Mouse (Mus musculus) neural tube, embryonic 15.5 days (tissue): ENCODE data around the gene Zfp804a. TPM values are rescaled to one million over a fixed set of nuclear protein-coding genes. Genes with fewer than 3 reads are reported as not detected.

Experiments
- ATAC-seq: fragments of 200-750 bp; cut with Nextera tagmentation; 2 replicates; pipeline ENCODE4 v1.8.0; 2017; ENCODE audit warnings: mild to moderate bottlenecking, moderate TSS enrichment, moderate library complexity; ENCODE audit not compliant: low FRiP score
- H3K27ac ChIP-seq: fragments of 300-500 bp; sonication (generic); replicated peaks from 2 replicates; pipeline ENCODE4 v1.5.1; 2015; ENCODE audit warnings: mild to moderate bottlenecking, inconsistent platforms
- H3K27me3 ChIP-seq: fragments of 300-500 bp; sonication (generic); replicated peaks from 2 replicates; pipeline ENCODE4 v1.6.1; 2015; ENCODE audit warnings: inconsistent platforms
- H3K36me3 ChIP-seq: fragments of 300-500 bp; sonication (generic); 2 replicates; pipeline ENCODE4 v1.6.1; 2015; ENCODE audit warnings: inconsistent platforms
- H3K4me1 ChIP-seq: fragments of 300-500 bp; sonication (generic); 2 replicates; pipeline ENCODE4 v1.6.1; 2015; ENCODE audit warnings: inconsistent platforms
- H3K4me2 ChIP-seq: fragments of 300-500 bp; sonication (generic); 2 replicates; pipeline ENCODE4 v1.6.1; 2015; ENCODE audit warnings: inconsistent platforms, mild to moderate bottlenecking, moderate library complexity
- H3K4me3 ChIP-seq: fragments of 300-500 bp; sonication (generic); replicated peaks from 2 replicates; pipeline ENCODE4 v1.5.1; 2015; ENCODE audit warnings: mild to moderate bottlenecking, inconsistent platforms
- H3K9ac ChIP-seq: fragments of 300-500 bp; sonication (generic); replicated peaks from 2 replicates; pipeline ENCODE4 v1.6.1; 2015; ENCODE audit warnings: mild to moderate bottlenecking, inconsistent platforms
- H3K9me3 ChIP-seq: fragments of 300-500 bp; sonication (generic); replicated peaks from 2 replicates; pipeline ENCODE4 v1.6.1; 2016; ENCODE audit warnings: inconsistent platforms
- WGBS: fragments of 180-500 bp; shearing (Covaris S2); methylation state at CpG from one replicate; pipeline ENCODE4 v1.1.7; 2015; ENCODE audit warnings: mixed read lengths; 5-methylcytosine and 5-hydroxymethylcytosine counted together
- polyA plus RNA-seq: library from polyadenylated mRNA; unstranded; fragments of >200 nt; fragmentation: Nextera tagmentation; extraction: Ambion mirVana; gene quantifications from 2 replicates; pipeline ENCODE4 v1.2.1, GENCODE M21; 2015

Gene Zfp804a
- polyA plus RNA-seq, 1 experiment from 2014 or later, result 12.3 TPM

- no peaks in the 10 kb centered on the region for H3K4me1 ChIP-seq
- H3K9me3 ChIP-seq, result no peaks in the 10 kb centered on the region
- no peak for ATAC-seq
- 85% methylated on average over 2 of the region's 2 CpGs for WGBS
- H3K9ac ChIP-seq, result no peak overlapping the region
- no peaks in the 10 kb centered on the region for H3K36me3 ChIP-seq
- no peak overlapping the region for H3K27ac ChIP-seq
- H3K4me3 ChIP-seq, result no peak overlapping the region
- H3K27me3 ChIP-seq, result no peaks in the 10 kb centered on the region
- H3K4me2 ChIP-seq, result no peak overlapping the region
Measured at GRCm38 (mm10) chr2:82113650-82114049, 60.6 kb downstream of the Zfp804a start.

- WGBS, result 33% methylated on average over 2 of the region's 2 CpGs
- Histone ChIP-seq H3K4me2 (no peak overlapping the region), H3K27me3 (no peaks in the 10 kb centered on the region), H3K36me3 (no peaks in the 10 kb centered on the region), H3K9ac (no peak overlapping the region), H3K9me3 (no peaks in the 10 kb centered on the region), H3K4me3 (no peak overlapping the region), H3K4me1 (no peaks in the 10 kb centered on the region), H3K27ac (no peak overlapping the region)
- no peak for ATAC-seq
Measured at GRCm38 (mm10) chr2:82119577-82119976, 66.6 kb downstream of the Zfp804a start.

GRCm38 (mm10) chr2:82178693-82179092 lies 125.7 kb downstream of the Zfp804a start:
- Histone ChIP-seq H3K9me3 (no peaks in the 10 kb centered on the region), H3K36me3 (no peaks in the 10 kb centered on the region), H3K4me2 (no peak overlapping the region), H3K4me3 (no peak overlapping the region), H3K27ac (no peak overlapping the region), H3K4me1 (no peaks in the 10 kb centered on the region), H3K9ac (no peak overlapping the region), H3K27me3 (no peaks in the 10 kb centered on the region)
- no peak for ATAC-seq
- 93% methylated on average over 2 of the region's 2 CpGs for WGBS

- Histone ChIP-seq H3K9me3 (no peaks in the 10 kb centered on the region), H3K4me2 (no peak overlapping the region), H3K27ac (no peak overlapping the region), H3K4me1 (no peaks in the 10 kb centered on the region), H3K36me3 (no peaks in the 10 kb centered on the region), H3K27me3 (no peaks in the 10 kb centered on the region), H3K9ac (no peak overlapping the region), H3K4me3 (no peak overlapping the region)
- no peak for ATAC-seq
- WGBS, result 98% methylated on average over 1 of the region's 1 CpGs
Measured at GRCm38 (mm10) chr2:82181010-82181409, 128.0 kb downstream of the Zfp804a start.

GRCm38 (mm10) chr2:82199901-82200300 lies 146.9 kb downstream of the Zfp804a start:
- no peaks in the 10 kb centered on the region; the same call in 1 of the 2 replicates for H3K36me3 ChIP-seq
- H3K9ac ChIP-seq, result no peak overlapping the region
- no peak overlapping the region for H3K4me2 ChIP-seq
- H3K4me1 ChIP-seq, result no peaks in the 10 kb centered on the region
- no peak overlapping the region for H3K27ac ChIP-seq
- WGBS, result 88% methylated on average over 5 of the region's 5 CpGs
- no peak for ATAC-seq
- H3K9me3 ChIP-seq, result no peaks in the 10 kb centered on the region
- no peaks in the 10 kb centered on the region for H3K27me3 ChIP-seq
- no peak overlapping the region for H3K4me3 ChIP-seq

- Histone ChIP-seq H3K27ac (no peak overlapping the region), H3K4me3 (no peak overlapping the region), H3K4me1 (no peaks in the 10 kb centered on the region), H3K36me3 (no peaks in the 10 kb centered on the region; the same call in 1 of the 2 replicates), H3K9me3 (no peaks in the 10 kb centered on the region), H3K4me2 (no peak overlapping the region), H3K27me3 (no peaks in the 10 kb centered on the region), H3K9ac (no peak overlapping the region)
- no peak for ATAC-seq
- WGBS, result 71% methylated on average over 5 of the region's 5 CpGs
Measured at GRCm38 (mm10) chr2:82200616-82201015, 147.6 kb downstream of the Zfp804a start.

GRCm38 (mm10) chr2:82210605-82211004 lies 157.6 kb downstream of the Zfp804a start:
- no peaks in the 10 kb centered on the region for H3K27me3 ChIP-seq
- H3K4me2 ChIP-seq, result no peak overlapping the region
- H3K27ac ChIP-seq, result no peak overlapping the region
- 87% methylated on average over 1 of the region's 1 CpGs for WGBS
- H3K9me3 ChIP-seq, result no peaks in the 10 kb centered on the region
- no peaks in the 10 kb centered on the region for H3K4me1 ChIP-seq
- H3K36me3 ChIP-seq, result no peaks in the 10 kb centered on the region
- no peak overlapping the region for H3K9ac ChIP-seq
- no peak overlapping the region for H3K4me3 ChIP-seq
- ATAC-seq, result no peak

GRCm38 (mm10) chr2:82211972-82212371 lies 158.9 kb downstream of the Zfp804a start:
- Histone ChIP-seq H3K4me2 (no peak overlapping the region), H3K27ac (no peak overlapping the region), H3K4me1 (no peaks in the 10 kb centered on the region), H3K9me3 (no peaks in the 10 kb centered on the region), H3K9ac (no peak overlapping the region), H3K4me3 (no peak overlapping the region), H3K36me3 (no peaks in the 10 kb centered on the region), H3K27me3 (no peaks in the 10 kb centered on the region)
- ATAC-seq, result no peak
- 69% methylated on average over 1 of the region's 1 CpGs for WGBS

GRCm38 (mm10) chr2:82217873-82218272 lies 164.9 kb downstream of the Zfp804a start:
- ATAC-seq, result no peak
- H3K4me3 ChIP-seq, result no peak overlapping the region
- H3K4me1 ChIP-seq, result no peaks in the 10 kb centered on the region
- no peak overlapping the region for H3K9ac ChIP-seq
- H3K27me3 ChIP-seq, result no peaks in the 10 kb centered on the region
- 77% methylated on average over 2 of the region's 2 CpGs for WGBS
- H3K36me3 ChIP-seq, result no peaks in the 10 kb centered on the region
- no peaks in the 10 kb centered on the region for H3K9me3 ChIP-seq
- H3K27ac ChIP-seq, result no peak overlapping the region
- no peak overlapping the region for H3K4me2 ChIP-seq

- no peaks in the 10 kb centered on the region for H3K27me3 ChIP-seq
- no peak overlapping the region for H3K27ac ChIP-seq
- no peak overlapping the region for H3K4me3 ChIP-seq
- no peak for ATAC-seq
- H3K4me1 ChIP-seq, result no peaks in the 10 kb centered on the region
- H3K9ac ChIP-seq, result no peak overlapping the region
- no peaks in the 10 kb centered on the region for H3K9me3 ChIP-seq
- no peaks in the 10 kb centered on the region for H3K36me3 ChIP-seq
- H3K4me2 ChIP-seq, result no peak overlapping the region
Measured at GRCm38 (mm10) chr2:82246020-82246419, 193.0 kb downstream of the Zfp804a start.

- H3K27ac ChIP-seq, result no peak overlapping the region
- no peaks in the 10 kb centered on the region for H3K4me1 ChIP-seq
- no peak overlapping the region for H3K4me3 ChIP-seq
- H3K4me2 ChIP-seq, result no peak overlapping the region
- ATAC-seq, result no peak
- H3K36me3 ChIP-seq, result no peaks in the 10 kb centered on the region
- H3K9ac ChIP-seq, result no peak overlapping the region
- no peaks in the 10 kb centered on the region for H3K27me3 ChIP-seq
- H3K9me3 ChIP-seq, result no peaks in the 10 kb centered on the region
Measured at GRCm38 (mm10) chr2:82246902-82247522, 194.0 kb downstream of the Zfp804a start.

- no peak overlapping the region for H3K9ac ChIP-seq
- H3K4me1 ChIP-seq, result no peaks in the 10 kb centered on the region
- H3K27ac ChIP-seq, result no peak overlapping the region
- no peak overlapping the region for H3K4me3 ChIP-seq
- WGBS, result 83% methylated on average over 5 of the region's 5 CpGs
- no peak overlapping the region for H3K4me2 ChIP-seq
- ATAC-seq, result no peak
- no peaks in the 10 kb centered on the region for H3K9me3 ChIP-seq
- H3K27me3 ChIP-seq, result no peaks in the 10 kb centered on the region
- H3K36me3 ChIP-seq, result peaks cover 6% of the 10 kb centered on the region
Measured at GRCm38 (mm10) chr2:82253382-82253781, 200.4 kb downstream of the Zfp804a start.
